Mouse (Mus musculus) thymus, adult 2 months (tissue): ENCODE data around the gene Akap7.

ENCODE experiments used
- CTCF ChIP-seq: fragments of 200-500 bp; IDR thresholded peaks from 2 replicates; pipeline ENCODE4 v1.5.1; 2012; ENCODE audit warnings: mild to moderate bottlenecking, control low read depth, low read length, moderate library complexity, borderline replicate concordance; ENCODE audit not compliant: control insufficient read depth, poor library complexity, insufficient read depth; ENCODE audit errors: extremely low read depth
- POLR2A ChIP-seq: fragments of 200-500 bp; IDR thresholded peaks from 2 replicates; pipeline ENCODE4 v1.6.1; 2012; ENCODE audit warnings: mild to moderate bottlenecking, low read length, control low read depth, moderate library complexity; ENCODE audit not compliant: control insufficient read depth, poor library complexity, insufficient read depth; ENCODE audit errors: extremely low read depth

DNA sequence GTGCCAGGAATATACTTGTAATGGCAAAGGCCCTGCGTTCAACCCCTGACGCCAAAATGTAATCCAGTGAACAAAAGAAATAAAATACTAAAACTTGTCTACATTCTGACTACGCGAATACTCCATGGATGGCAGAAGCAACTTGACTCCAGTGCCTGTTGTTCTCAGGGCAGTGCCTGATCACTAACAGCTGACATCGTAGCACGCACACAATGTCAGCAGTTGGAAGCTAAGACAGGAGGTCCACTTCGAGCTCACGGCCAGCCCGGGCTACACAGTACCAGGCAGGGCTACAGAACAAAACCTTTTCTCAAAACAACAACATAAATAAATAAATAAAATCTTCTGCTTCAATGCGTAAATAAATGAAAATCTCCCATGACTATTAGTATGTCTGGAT lies 46.9 kb downstream of the Akap7 start:
- TF ChIP-seq POLR2A (no peak), CTCF (no peak)
